Mouse (Mus musculus): ENCODE measurements around the gene Khk.

The Khk gene

GRCm38 (mm10) chr5:30914101-30914635 lies 7.1 kb upstream of the Khk start:
- DNase-seq = no peak

GRCm38 (mm10) chr5:30914849-30915248 lies 6.4 kb upstream of the Khk start:
- DNase-seq = no peak

DNA sequence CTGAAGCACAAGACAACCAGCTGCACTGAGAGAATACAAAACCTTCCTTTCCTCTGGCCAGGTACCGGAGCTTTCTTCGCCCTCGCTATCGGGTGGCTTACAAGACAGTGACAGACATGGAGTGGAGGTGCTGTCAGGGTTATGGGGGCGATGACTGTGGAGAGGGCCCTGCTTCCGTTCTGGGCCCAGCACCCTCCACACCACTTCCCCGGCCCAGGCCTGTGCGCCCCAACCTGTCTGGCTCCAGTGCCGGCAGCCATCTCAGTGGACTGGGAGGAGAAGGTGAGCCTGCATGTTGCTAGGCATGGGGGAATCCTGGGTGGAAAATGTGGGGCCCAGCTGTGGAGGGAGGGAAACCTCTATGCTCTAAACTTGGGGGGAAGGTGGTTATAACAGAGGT lies 5.8 kb upstream of the Khk start:
- no peak for DNase-seq

GRCm38 (mm10) chr5:30915974-30916433 lies 5.2 kb upstream of the Khk start:
- DNase-seq = peak; percentile 76

- no peak for DNase-seq
These were observed 4.4 kb upstream of the Khk start for GRCm38 (mm10) chr5:30916841-30917240.

- DNase-seq = no peak
These were observed 3.9 kb upstream of the Khk start for GRCm38 (mm10) chr5:30917348-30917747.

GRCm38 (mm10) chr5:30917891-30918670 lies 3.1 kb upstream of the Khk start:
- no peak for DNase-seq

DNA sequence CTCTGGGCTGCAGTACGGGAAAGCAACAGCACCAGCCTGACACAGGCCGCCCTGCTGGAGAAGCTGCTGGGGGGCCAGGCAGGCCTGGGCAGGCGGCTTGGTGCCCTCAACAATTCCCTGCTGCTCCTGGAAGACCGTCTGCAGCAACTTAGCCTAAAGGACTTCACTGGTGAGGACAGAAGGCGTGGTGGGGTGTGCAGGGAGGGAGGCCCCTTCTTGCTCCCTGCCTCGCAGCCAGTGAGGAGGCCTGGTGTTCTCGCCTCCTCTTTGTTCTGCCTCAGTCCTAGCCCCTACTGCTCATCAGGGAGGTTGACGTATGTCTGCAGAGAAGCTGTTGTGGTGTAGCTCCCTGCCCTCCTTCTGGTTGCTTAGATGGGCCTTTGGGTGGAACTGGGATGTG lies 2.5 kb upstream of the Khk start:
- no peak for DNase-seq

- no peak for DNase-seq
These were observed 1.2 kb upstream of the Khk start for GRCm38 (mm10) chr5:30919831-30920614.

- no peak for DNase-seq
These were observed 610 bp upstream of the Khk start for GRCm38 (mm10) chr5:30920621-30921020.

DNA sequence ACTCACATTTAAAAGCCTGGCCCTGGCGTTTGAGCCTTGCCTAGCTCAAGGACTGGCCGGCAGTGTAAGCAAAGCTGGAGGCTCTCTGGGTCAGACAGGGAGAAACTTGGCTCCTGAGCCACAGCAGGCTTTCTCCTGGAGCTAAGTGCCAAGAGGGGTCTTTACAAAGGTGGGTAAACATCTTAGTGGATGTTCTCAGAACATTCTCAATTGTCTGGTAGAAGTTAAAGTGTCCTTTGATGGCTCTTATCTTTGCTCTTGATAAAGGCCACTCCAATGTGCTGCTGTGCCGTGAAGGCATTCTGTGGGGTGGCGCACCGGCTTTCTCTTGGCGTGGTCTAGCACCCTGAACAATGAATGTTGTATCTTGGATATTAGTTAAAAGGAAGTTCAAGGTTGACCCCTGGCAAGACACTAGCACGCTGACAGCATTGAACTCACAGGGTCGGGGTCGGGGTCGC lies 1.4 kb downstream of the Khk start:
- no peak for DNase-seq

DNA sequence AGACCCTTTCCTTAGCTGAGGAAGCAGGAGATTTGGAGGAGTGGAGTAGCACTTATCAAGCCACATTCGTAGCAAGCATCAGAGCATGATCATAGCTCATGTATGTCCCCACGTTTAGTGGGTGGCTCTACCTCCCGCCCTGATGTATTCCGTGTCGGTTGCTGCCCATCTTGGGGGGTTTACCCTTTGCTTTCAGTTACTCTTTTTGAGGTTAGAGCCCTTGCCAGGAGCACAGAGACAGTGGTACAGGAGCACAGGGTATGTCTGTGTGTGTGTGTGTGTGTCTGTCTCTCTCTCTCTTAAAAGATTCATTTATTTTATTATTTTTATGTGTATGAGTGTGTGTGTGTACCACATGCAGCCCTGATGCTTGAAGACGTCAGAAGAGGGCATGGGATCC lies 1.9 kb downstream of the Khk start:
- no peak for DNase-seq

DNA sequence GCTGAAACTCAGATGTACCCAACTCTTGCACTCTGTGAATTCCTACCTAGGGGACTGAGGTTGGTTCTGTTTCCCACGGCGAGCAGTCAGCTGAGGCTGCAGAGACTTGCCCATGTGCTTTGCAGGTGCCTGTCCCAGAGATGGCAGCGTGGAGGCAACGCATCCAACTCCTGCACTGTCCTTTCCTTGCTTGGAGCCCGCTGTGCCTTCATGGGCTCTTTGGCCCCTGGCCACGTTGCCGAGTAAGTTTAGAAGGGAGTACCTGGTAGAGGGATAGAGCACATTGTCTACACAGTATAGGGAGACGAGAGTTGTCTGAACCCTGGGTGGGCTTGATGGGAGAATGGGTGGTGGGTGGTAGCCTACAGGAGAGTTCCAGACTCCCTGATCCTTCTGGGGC lies 3.4 kb downstream of the Khk start:
- no peak for DNase-seq

DNA sequence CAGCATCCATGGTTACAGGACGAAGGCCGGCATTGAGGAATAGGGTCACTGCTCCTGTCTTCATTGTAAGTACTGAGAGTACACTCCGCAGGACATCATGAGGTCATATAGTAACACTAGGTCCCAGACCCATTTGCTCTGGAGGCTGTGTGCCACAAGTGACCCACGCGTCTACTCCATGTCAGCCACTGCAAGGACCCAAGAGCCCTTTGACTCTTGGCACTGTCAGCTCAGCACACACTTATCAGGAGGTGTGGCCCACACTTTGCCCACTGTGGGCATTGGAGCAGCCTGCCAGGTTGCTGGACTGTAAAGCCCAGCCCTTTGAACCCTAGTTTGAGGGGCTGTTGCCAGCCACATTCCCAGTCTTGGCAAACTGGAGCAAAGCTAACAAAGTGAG lies 4.0 kb downstream of the Khk start:
- no peak for DNase-seq

GRCm38 (mm10) chr5:30926073-30926472 lies 4.8 kb downstream of the Khk start:
- DNase-seq = no peak

- no peak for DNase-seq
These were observed 6.8 kb downstream of the Khk start for GRCm38 (mm10) chr5:30927945-30928529.

DNA sequence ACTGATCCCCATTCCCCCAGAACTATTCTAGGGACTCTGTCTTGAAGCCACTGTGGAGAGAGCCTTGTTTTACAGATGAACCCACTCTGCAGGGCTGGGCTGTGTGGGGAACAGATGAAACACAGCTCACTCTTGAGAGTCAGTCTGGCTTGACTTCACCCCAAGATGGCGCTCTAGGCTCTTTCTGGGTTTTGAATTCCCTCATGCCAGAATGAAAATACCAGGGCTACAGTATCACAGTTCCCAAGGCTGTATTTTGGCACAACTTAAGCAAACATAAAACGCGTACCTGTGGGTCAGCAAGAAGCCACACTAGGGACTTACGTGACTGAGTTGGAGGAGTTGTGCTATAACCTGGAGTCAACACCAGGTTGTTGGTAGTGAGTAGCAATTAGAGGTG lies 8.9 kb downstream of the Khk start:
- DNase-seq = peak; percentile 84

GRCm38 (mm10) chr5:30930846-30931245 lies 9.6 kb downstream of the Khk start:
- DNase-seq = no peak

GRCm38 (mm10) chr5:30931378-30931777 lies 10.1 kb downstream of the Khk start:
- no peak for DNase-seq

DNA sequence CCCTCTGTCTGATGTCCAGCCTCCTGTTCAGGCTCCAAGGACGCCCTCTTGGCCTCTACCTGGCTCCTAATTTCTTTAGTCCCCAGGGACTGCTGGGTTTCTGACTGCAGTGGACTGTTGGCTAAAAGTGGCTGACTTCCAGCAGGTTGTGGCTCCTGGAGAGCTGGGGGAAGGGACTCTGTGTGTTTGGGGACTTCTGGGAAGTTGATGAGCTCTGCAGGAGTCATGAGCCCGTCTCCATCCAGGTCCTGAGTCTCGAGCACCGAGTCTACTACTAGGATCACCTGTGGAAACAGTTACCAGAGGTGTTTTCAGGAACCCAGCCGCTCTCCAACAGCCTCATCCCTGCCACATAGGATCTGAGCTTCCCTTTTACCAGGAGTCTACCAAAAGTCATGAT lies 12.5 kb downstream of the Khk start:
- DNase-seq = no peak

DNA sequence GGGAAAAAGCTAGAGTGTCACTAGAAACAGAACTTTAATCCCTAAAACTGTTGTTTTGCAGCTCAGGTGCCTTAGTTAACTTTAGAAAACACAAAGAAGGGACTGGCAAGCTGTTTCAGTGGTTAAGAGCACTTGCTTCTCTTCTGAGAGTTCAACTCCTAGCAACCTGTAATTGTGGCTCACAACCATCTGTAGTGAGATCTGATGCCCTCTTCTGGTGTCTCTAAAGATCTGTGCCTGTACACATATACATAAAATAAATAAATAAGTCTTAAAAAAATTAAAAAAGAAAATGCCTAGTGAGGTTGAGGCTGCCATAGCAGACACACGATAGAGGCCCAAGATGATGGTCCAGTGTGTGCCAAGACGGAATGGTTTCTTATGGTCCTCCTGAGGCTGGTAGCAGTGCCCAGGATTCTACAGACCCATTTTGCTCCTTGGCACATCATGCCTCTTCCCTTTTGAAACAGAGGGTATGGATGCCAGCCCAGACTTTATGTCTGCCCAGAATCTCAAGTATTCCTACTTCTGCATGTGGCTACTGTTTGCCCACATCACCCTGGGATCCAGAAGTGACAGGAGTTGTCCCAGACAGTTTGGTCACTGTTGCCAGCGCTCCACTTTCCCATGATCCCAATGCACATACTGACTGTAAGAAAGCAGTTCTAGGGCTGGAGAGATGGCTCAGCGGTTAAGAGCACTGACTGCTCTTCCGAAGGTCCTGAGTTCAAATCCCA lies 13.7 kb downstream of the Khk start:
- DNase-seq = no peak

DNA sequence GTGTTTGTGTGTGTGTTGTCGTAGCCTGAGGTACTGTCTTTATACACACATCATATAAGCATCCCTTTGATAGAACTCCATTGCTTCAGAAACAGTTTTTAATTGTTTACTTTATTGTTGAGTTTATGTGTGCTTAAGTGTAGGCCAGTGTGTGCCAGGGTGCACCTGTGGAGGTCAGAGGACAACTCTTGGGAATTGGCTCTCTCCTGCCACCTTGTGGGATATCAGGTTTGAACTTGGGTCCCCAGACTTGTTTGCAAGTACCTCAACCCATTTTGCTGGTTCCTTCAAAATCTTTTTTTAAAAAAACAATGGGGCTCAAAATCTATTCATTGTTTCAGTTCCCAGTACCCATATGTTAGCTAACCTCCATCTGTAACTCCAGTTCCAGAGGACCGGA lies 21.8 kb downstream of the Khk start:
- no peak for DNase-seq

DNA sequence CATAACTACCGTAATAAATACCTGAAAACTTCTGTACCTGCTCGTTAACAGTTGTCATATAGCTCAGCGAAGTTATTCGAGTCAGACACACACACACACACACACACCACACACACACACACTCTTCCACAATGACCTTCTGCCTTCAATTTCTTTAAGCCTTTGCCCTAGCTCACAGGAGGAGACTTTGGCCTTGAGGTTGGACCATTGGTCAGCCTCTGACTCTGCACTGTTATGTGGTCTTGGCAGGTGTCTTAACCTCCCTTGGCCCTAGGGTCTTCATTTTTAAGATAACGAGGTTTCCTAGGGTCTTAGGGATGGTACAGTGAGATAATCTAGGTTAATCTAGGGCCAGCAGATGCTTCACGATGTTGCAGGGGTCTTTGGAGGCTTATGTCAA lies 23.1 kb downstream of the Khk start:
- no peak for DNase-seq
